Mouse (Mus musculus): ENCODE measurements around the gene Arhgap31. TPM values are rescaled to one million over a fixed set of nuclear protein-coding genes. Genes with fewer than 3 reads are reported as not detected.

Gene Arhgap31
- polyA plus RNA-seq, 1 experiment from 2014 or later: 6.8 TPM

- Histone ChIP-seq H3K4me1 (replicated peaks) (no peaks in the 10 kb centered on the region), H3K27me3 (replicated peaks) (no peaks in the 10 kb centered on the region), H3K36me3 (no peaks in the 10 kb centered on the region), H3K4me3 (replicated peaks) (no peak overlapping the region), H3K4me2 (replicated peaks) (no peak overlapping the region), H3K9me3 (no peaks in the 10 kb centered on the region), H3K9ac (no peak overlapping the region), H3K27ac (no peak overlapping the region)
- ATAC-seq: no peak
- 62% methylated on average over 6 of the region's 6 CpGs for WGBS
Observed at GRCm38 (mm10) chr16:38632147-38632546, 80.9 kb downstream of the Arhgap31 start.

- no peaks in the 10 kb centered on the region for H3K36me3 ChIP-seq
- H3K27me3 ChIP-seq (replicated peaks): no peaks in the 10 kb centered on the region
- no peaks in the 10 kb centered on the region for H3K4me1 ChIP-seq (replicated peaks)
- no peak overlapping the region for H3K4me3 ChIP-seq (replicated peaks)
- WGBS: 76% methylated on average over 10 of the region's 10 CpGs
- no peak overlapping the region for H3K9ac ChIP-seq
- H3K9me3 ChIP-seq: no peaks in the 10 kb centered on the region
- H3K27ac ChIP-seq: no peak overlapping the region
- no peak for ATAC-seq
- H3K4me2 ChIP-seq (replicated peaks): no peak overlapping the region
Observed at GRCm38 (mm10) chr16:38625811-38626369, 87.2 kb downstream of the Arhgap31 start.

GRCm38 (mm10) chr16:38625411-38625810 lies 87.7 kb downstream of the Arhgap31 start:
- Histone ChIP-seq H3K4me1 (replicated peaks) (no peaks in the 10 kb centered on the region), H3K4me2 (replicated peaks) (no peak overlapping the region), H3K27me3 (replicated peaks) (no peaks in the 10 kb centered on the region), H3K9ac (no peak overlapping the region), H3K4me3 (replicated peaks) (no peak overlapping the region), H3K9me3 (no peaks in the 10 kb centered on the region), H3K27ac (no peak overlapping the region), H3K36me3 (no peaks in the 10 kb centered on the region)
- WGBS: 82% methylated on average over 7 of the region's 7 CpGs
- ATAC-seq: no peak

- no peaks in the 10 kb centered on the region for H3K36me3 ChIP-seq
- no peak overlapping the region for H3K4me2 ChIP-seq (replicated peaks)
- no peaks in the 10 kb centered on the region for H3K9me3 ChIP-seq
- H3K9ac ChIP-seq: no peak overlapping the region
- no peak overlapping the region for H3K4me3 ChIP-seq (replicated peaks)
- no peaks in the 10 kb centered on the region for H3K27me3 ChIP-seq (replicated peaks)
- no peaks in the 10 kb centered on the region for H3K4me1 ChIP-seq (replicated peaks)
- ATAC-seq: no peak
- 71% methylated on average over 11 of the region's 11 CpGs for WGBS
- no peak overlapping the region for H3K27ac ChIP-seq
Observed at GRCm38 (mm10) chr16:38624303-38624702, 88.8 kb downstream of the Arhgap31 start.

GRCm38 (mm10) chr16:38622283-38622682 lies 90.8 kb downstream of the Arhgap31 start:
- Histone ChIP-seq H3K4me1 (replicated peaks) (no peaks in the 10 kb centered on the region), H3K4me2 (replicated peaks) (no peak overlapping the region), H3K36me3 (no peaks in the 10 kb centered on the region), H3K27ac (no peak overlapping the region), H3K9ac (no peak overlapping the region), H3K9me3 (no peaks in the 10 kb centered on the region), H3K4me3 (replicated peaks) (no peak overlapping the region), H3K27me3 (replicated peaks) (no peaks in the 10 kb centered on the region)
- ATAC-seq: no peak
- WGBS: 61% methylated on average over 2 of the region's 2 CpGs

- H3K9me3 ChIP-seq: no peaks in the 10 kb centered on the region
- H3K9ac ChIP-seq: no peak overlapping the region
- 87% methylated on average over 16 of the region's 16 CpGs for WGBS
- no peaks in the 10 kb centered on the region for H3K36me3 ChIP-seq
- H3K27me3 ChIP-seq (replicated peaks): no peaks in the 10 kb centered on the region
- H3K27ac ChIP-seq: no peak overlapping the region
- no peak overlapping the region for H3K4me2 ChIP-seq (replicated peaks)
- H3K4me1 ChIP-seq (replicated peaks): no peaks in the 10 kb centered on the region
- ATAC-seq: no peak
- H3K4me3 ChIP-seq (replicated peaks): no peak overlapping the region
Observed at GRCm38 (mm10) chr16:38620696-38621450, 92.2 kb downstream of the Arhgap31 start.

- WGBS: 22% methylated on average over 6 of the region's 6 CpGs
- Histone ChIP-seq H3K36me3 (no peaks in the 10 kb centered on the region), H3K9me3 (no peaks in the 10 kb centered on the region), H3K27me3 (replicated peaks) (no peaks in the 10 kb centered on the region), H3K4me3 (replicated peaks) (no peak overlapping the region), H3K4me2 (replicated peaks) (no peak overlapping the region), H3K9ac (no peak overlapping the region), H3K27ac (no peak overlapping the region), H3K4me1 (replicated peaks) (no peaks in the 10 kb centered on the region)
- peak; percentile 71; the same call in 1 of the 2 replicates for ATAC-seq
Observed at GRCm38 (mm10) chr16:38619054-38619453, 94.0 kb downstream of the Arhgap31 start.

- no peak overlapping the region for H3K4me3 ChIP-seq (replicated peaks)
- no peaks in the 10 kb centered on the region for H3K36me3 ChIP-seq
- no peaks in the 10 kb centered on the region for H3K9me3 ChIP-seq
- no peak overlapping the region for H3K27ac ChIP-seq
- no peaks in the 10 kb centered on the region for H3K27me3 ChIP-seq (replicated peaks)
- 93% methylated on average over 13 of the region's 13 CpGs for WGBS
- no peak overlapping the region for H3K9ac ChIP-seq
- ATAC-seq: no peak
- H3K4me2 ChIP-seq (replicated peaks): no peak overlapping the region
- H3K4me1 ChIP-seq (replicated peaks): no peaks in the 10 kb centered on the region
Observed at GRCm38 (mm10) chr16:38617977-38618376, 95.1 kb downstream of the Arhgap31 start.

GRCm38 (mm10) chr16:38613646-38614045 lies 99.4 kb downstream of the Arhgap31 start:
- no peak for ATAC-seq
- no peaks in the 10 kb centered on the region for H3K9me3 ChIP-seq
- H3K4me2 ChIP-seq (replicated peaks): no peak overlapping the region
- 88% methylated on average over 6 of the region's 6 CpGs for WGBS
- H3K27ac ChIP-seq: no peak overlapping the region
- H3K9ac ChIP-seq: no peak overlapping the region
- no peaks in the 10 kb centered on the region for H3K27me3 ChIP-seq (replicated peaks)
- H3K4me1 ChIP-seq (replicated peaks): no peaks in the 10 kb centered on the region
- H3K36me3 ChIP-seq: no peaks in the 10 kb centered on the region
- no peak overlapping the region for H3K4me3 ChIP-seq (replicated peaks)

- no peak overlapping the region for H3K9ac ChIP-seq
- no peak overlapping the region for H3K4me3 ChIP-seq (replicated peaks)
- 46% methylated on average over 5 of the region's 5 CpGs for WGBS
- H3K9me3 ChIP-seq: no peaks in the 10 kb centered on the region
- no peaks in the 10 kb centered on the region for H3K27me3 ChIP-seq (replicated peaks)
- H3K27ac ChIP-seq: no peak overlapping the region
- H3K36me3 ChIP-seq: no peaks in the 10 kb centered on the region
- peak; percentile 51; the same call in 1 of the 2 replicates for ATAC-seq
- H3K4me2 ChIP-seq (replicated peaks): no peak overlapping the region
- H3K4me1 ChIP-seq (replicated peaks): no peaks in the 10 kb centered on the region
Observed at GRCm38 (mm10) chr16:38612646-38613045, 100.4 kb downstream of the Arhgap31 start.

- ATAC-seq: no peak
- Histone ChIP-seq H3K9me3 (no peaks in the 10 kb centered on the region), H3K4me2 (replicated peaks) (no peak overlapping the region), H3K4me1 (replicated peaks) (no peaks in the 10 kb centered on the region), H3K27me3 (replicated peaks) (no peaks in the 10 kb centered on the region), H3K4me3 (replicated peaks) (no peak overlapping the region), H3K9ac (no peak overlapping the region), H3K36me3 (0 out of 2 replicates have a peak, but pooled peaks cover 3% of the 10 kb centered on the region), H3K27ac (no peak overlapping the region)
- WGBS: 64% methylated on average over 18 of the region's 18 CpGs
Observed at GRCm38 (mm10) chr16:38609092-38609491, 104.0 kb downstream of the Arhgap31 start.

GRCm38 (mm10) chr16:38608687-38609086 lies 104.4 kb downstream of the Arhgap31 start:
- WGBS: 78% methylated on average over 12 of the region's 12 CpGs

GRCm38 (mm10) chr16:38606509-38606908 lies 106.6 kb downstream of the Arhgap31 start:
- Histone ChIP-seq H3K27ac (no peak overlapping the region), H3K27me3 (replicated peaks) (no peaks in the 10 kb centered on the region), H3K36me3 (peaks cover 5% of the 10 kb centered on the region; the same call in 1 of the 2 replicates), H3K4me1 (replicated peaks) (no peaks in the 10 kb centered on the region), H3K9me3 (no peaks in the 10 kb centered on the region), H3K4me2 (replicated peaks) (no peak overlapping the region), H3K9ac (no peak overlapping the region), H3K4me3 (replicated peaks) (no peak overlapping the region)
- 85% methylated on average over 7 of the region's 7 CpGs for WGBS
- ATAC-seq: no peak

More at GRCm38 (mm10) chr16:38608687-38609086, 104.4 kb downstream of the Arhgap31 start:
- Histone ChIP-seq H3K4me1 (replicated peaks) (no peaks in the 10 kb centered on the region), H3K4me2 (replicated peaks) (no peak overlapping the region), H3K27me3 (replicated peaks) (no peaks in the 10 kb centered on the region), H3K27ac (no peak overlapping the region), H3K9me3 (no peaks in the 10 kb centered on the region), H3K36me3 (0 out of 2 replicates have a peak, but pooled peaks cover 3% of the 10 kb centered on the region), H3K4me3 (replicated peaks) (no peak overlapping the region), H3K9ac (no peak overlapping the region)
- no peak for ATAC-seq
